Mouse (Mus musculus) hindbrain, embryonic 14.5 days (tissue): ENCODE measurements around the gene Nt5c1b. TPM values are rescaled to one million over a fixed set of nuclear protein-coding genes. Genes with fewer than 3 reads are reported as not detected.

Experiments used
- ATAC-seq: fragments of 200-750 bp; cut with Nextera tagmentation; 2 replicates; pipeline ENCODE4 v1.8.0; 2017; ENCODE audit warnings: moderate number of reproducible peaks, mild to moderate bottlenecking, moderate TSS enrichment, moderate library complexity; ENCODE audit not compliant: low FRiP score
- DNase-seq: peaks from one replicate; pipeline ENCODE4 v3.0.0-alpha.2; 2015; ENCODE audit warnings: low spot score
- H3K27ac ChIP-seq: fragments of 300-500 bp; sonication (generic); 2 replicates; pipeline ENCODE4 v1.5.1; 2014; ENCODE audit warnings: mild to moderate bottlenecking, moderate library complexity
- H3K27me3 ChIP-seq: fragments of 300-500 bp; sonication (generic); 2 replicates; pipeline ENCODE4 v1.6.1; 2014; ENCODE audit warnings: mild to moderate bottlenecking, low read length, mixed read lengths; ENCODE audit not compliant: control insufficient read depth, insufficient read depth
- H3K36me3 ChIP-seq: fragments of 300-500 bp; sonication (generic); replicated peaks from 2 replicates; pipeline ENCODE4 v1.6.1; 2014; ENCODE audit not compliant: control insufficient read depth, insufficient read depth
- H3K4me1 ChIP-seq: fragments of 300-500 bp; sonication (generic); replicated peaks from 2 replicates; pipeline ENCODE4 v1.6.1; 2014; ENCODE audit warnings: antibody characterized with exemption, low read length, mixed read lengths; ENCODE audit not compliant: control insufficient read depth, insufficient read depth
- H3K4me2 ChIP-seq: fragments of 300-500 bp; sonication (generic); replicated peaks from 2 replicates; pipeline ENCODE4 v1.6.1; 2014; ENCODE audit warnings: mild to moderate bottlenecking, moderate library complexity
- H3K4me3 ChIP-seq: fragments of 300-500 bp; sonication (generic); replicated peaks from 2 replicates; pipeline ENCODE4 v1.5.1; 2014; ENCODE audit warnings: mild to moderate bottlenecking, low read length
- H3K9ac ChIP-seq: fragments of 300-500 bp; sonication (generic); 2 replicates; pipeline ENCODE4 v1.6.1; 2014
- H3K9me3 ChIP-seq: fragments of 300-500 bp; sonication (generic); 2 replicates; pipeline ENCODE4 v1.6.1; 2016; ENCODE audit warnings: low read length; ENCODE audit not compliant: control insufficient read depth
- WGBS: fragments of 180-500 bp; shearing (Covaris S2); extraction: QIAGEN DNeasy Blood & Tissue Kit; methylation state at CpG from one replicate; pipeline ENCODE4 v1.1.7; 2014; 5-methylcytosine and 5-hydroxymethylcytosine counted together
- polyA plus RNA-seq: library from polyadenylated mRNA; unstranded; fragments of >200 nt; fragmentation: Nextera tagmentation; extraction: Ambion mirVana; gene quantifications from 2 replicates; pipeline ENCODE4 v1.2.1, GENCODE M21; 2014

Nt5c1b gene
- 0.16 TPM in 1 of 2 replicates, not detected in the other for polyA plus RNA-seq

GRCm38 (mm10) chr12:10369673-10370072 is at the start of gene Nt5c1b:
Nt5c1b (plus strand) TSS chr12:10369973.
- Histone ChIP-seq H3K27ac (no peak within 1 kb of the TSS), H3K4me3 (no peak within 1 kb of the TSS), H3K27me3 (no peaks in the 10 kb centered on the region), H3K4me2 (no peak within 1 kb of the TSS), H3K36me3 (no peaks in the 10 kb centered on the region), H3K9ac (no peak within 1 kb of the TSS), H3K4me1 (no peaks in the 10 kb centered on the region), H3K9me3 (no peaks in the 10 kb centered on the region)
- 81% methylated on average over 3 of the region's 3 CpGs for WGBS
- ATAC-seq (no peak), DNase-seq (no peak)

GRCm38 (mm10) chr12:10327651-10328050 is 42.1 kb upstream of the Nt5c1b start:
- H3K27ac ChIP-seq, result no peak overlapping the region
- no peaks in the 10 kb centered on the region for H3K4me1 ChIP-seq
- ATAC-seq (no peak), DNase-seq (no peak)
- H3K4me2 ChIP-seq, result no peak overlapping the region
- H3K36me3 ChIP-seq, result no peaks in the 10 kb centered on the region
- H3K4me3 ChIP-seq, result no peak overlapping the region
- WGBS, result 88% methylated on average over 10 of the region's 10 CpGs
- H3K9ac ChIP-seq, result no peak overlapping the region
- no peaks in the 10 kb centered on the region for H3K27me3 ChIP-seq
- H3K9me3 ChIP-seq, result no peaks in the 10 kb centered on the region

GRCm38 (mm10) chr12:10329460-10329859 is 40.3 kb upstream of the Nt5c1b start:
- 94% methylated on average over 2 of the region's 2 CpGs for WGBS
- Histone ChIP-seq H3K9me3 (no peaks in the 10 kb centered on the region), H3K27ac (no peak overlapping the region), H3K4me1 (no peaks in the 10 kb centered on the region), H3K9ac (no peak overlapping the region), H3K27me3 (no peaks in the 10 kb centered on the region), H3K4me3 (no peak overlapping the region), H3K36me3 (no peaks in the 10 kb centered on the region), H3K4me2 (no peak overlapping the region)
- ATAC-seq, result no peak
- DNase-seq, result no peak

- no peak for ATAC-seq
- no peak for DNase-seq
- H3K36me3 ChIP-seq, result no peaks in the 10 kb centered on the region
- no peaks in the 10 kb centered on the region for H3K27me3 ChIP-seq
- H3K4me3 ChIP-seq, result no peak overlapping the region
- H3K27ac ChIP-seq, result no peak overlapping the region
- WGBS, result 75% methylated on average over 5 of the region's 5 CpGs
- H3K4me2 ChIP-seq, result no peak overlapping the region
- H3K9me3 ChIP-seq, result no peaks in the 10 kb centered on the region
- no peaks in the 10 kb centered on the region for H3K4me1 ChIP-seq
- no peak overlapping the region for H3K9ac ChIP-seq
Measured at GRCm38 (mm10) chr12:10340604-10341003, 29.2 kb upstream of the Nt5c1b start.

GRCm38 (mm10) chr12:10350706-10351105 is 19.1 kb upstream of the Nt5c1b start:
- no peak for ATAC-seq

GRCm38 (mm10) chr12:10357756-10358155 is 12.0 kb upstream of the Nt5c1b start:
- Histone ChIP-seq H3K4me3 (no peak overlapping the region), H3K9me3 (no peaks in the 10 kb centered on the region), H3K9ac (no peak overlapping the region), H3K4me1 (no peaks in the 10 kb centered on the region), H3K27me3 (no peaks in the 10 kb centered on the region), H3K27ac (no peak overlapping the region), H3K4me2 (no peak overlapping the region), H3K36me3 (no peaks in the 10 kb centered on the region)
- ATAC-seq, result no peak
- no peak for DNase-seq
- 58% methylated on average over 6 of the region's 6 CpGs for WGBS

More at GRCm38 (mm10) chr12:10350706-10351105, 19.1 kb upstream of the Nt5c1b start:
- WGBS, result 57% methylated on average over 3 of the region's 3 CpGs
- Histone ChIP-seq H3K36me3 (no peaks in the 10 kb centered on the region), H3K9ac (no peak overlapping the region), H3K9me3 (no peaks in the 10 kb centered on the region), H3K27me3 (no peaks in the 10 kb centered on the region), H3K4me1 (no peaks in the 10 kb centered on the region), H3K27ac (no peak overlapping the region), H3K4me2 (no peak overlapping the region), H3K4me3 (no peak overlapping the region)
- no peak for DNase-seq

- Histone ChIP-seq H3K4me3 (peak within 1 kb of the TSS; percentile 62), H3K4me1 (peaks cover 13% of the 10 kb centered on the region), H3K9ac (peak within 1 kb of the TSS; percentile 93), H3K36me3 (peaks cover 6% of the 10 kb centered on the region; the same call in 1 of the 2 replicates), H3K27ac (peak within 1 kb of the TSS; percentile 87), H3K4me2 (peak within 1 kb of the TSS; percentile 58), H3K27me3 (no peaks in the 10 kb centered on the region), H3K9me3 (no peaks in the 10 kb centered on the region)
- WGBS, result under 1% methylated on average over 53 of the region's 53 CpGs
- DNase-seq (peak; percentile 94), ATAC-seq (peak; percentile 99)
Measured at GRCm38 (mm10) chr12:10390671-10391441, 21.1 kb downstream of the Nt5c1b start, which contains the start of gene Rdh14. Rdh14 (plus strand) TSS chr12:10390772.

GRCm38 (mm10) chr12:10400788-10401187 is 31.0 kb downstream of the Nt5c1b start:
- H3K36me3 ChIP-seq, result no peaks in the 10 kb centered on the region; the same call in 1 of the 2 replicates
- DNase-seq (no peak), ATAC-seq (no peak)
- H3K27me3 ChIP-seq, result no peaks in the 10 kb centered on the region
- H3K9ac ChIP-seq, result no peak overlapping the region
- WGBS, result 68% methylated on average over 1 of the region's 1 CpGs
- no peak overlapping the region for H3K4me2 ChIP-seq
- no peaks in the 10 kb centered on the region for H3K9me3 ChIP-seq
- no peak overlapping the region for H3K4me3 ChIP-seq
- no peaks in the 10 kb centered on the region for H3K4me1 ChIP-seq
- H3K27ac ChIP-seq, result no peak overlapping the region

GRCm38 (mm10) chr12:10402421-10403115 is 32.8 kb downstream of the Nt5c1b start:
- no peak overlapping the region for H3K4me2 ChIP-seq

More at GRCm38 (mm10) chr12:10402421-10403115, 32.8 kb downstream of the Nt5c1b start:
- ATAC-seq (no peak), DNase-seq (no peak)
- Histone ChIP-seq H3K4me1 (no peaks in the 10 kb centered on the region), H3K27me3 (no peaks in the 10 kb centered on the region), H3K9me3 (no peaks in the 10 kb centered on the region), H3K27ac (no peak overlapping the region), H3K4me3 (no peak overlapping the region), H3K9ac (no peak overlapping the region), H3K36me3 (no peaks in the 10 kb centered on the region)
- 89% methylated on average over 9 of the region's 9 CpGs for WGBS
